Mouse (Mus musculus): ENCODE results near the gene Noc2l. TPM values are rescaled to one million over a fixed set of nuclear protein-coding genes. Genes with fewer than 3 reads are reported as not detected.
A peak's percentile ranks its signal among the peaks of the same experiment; 100 is the strongest.

Noc2l gene
- polyA plus RNA-seq, 1 experiment from 2014 or later: 50.9 TPM

DNA sequence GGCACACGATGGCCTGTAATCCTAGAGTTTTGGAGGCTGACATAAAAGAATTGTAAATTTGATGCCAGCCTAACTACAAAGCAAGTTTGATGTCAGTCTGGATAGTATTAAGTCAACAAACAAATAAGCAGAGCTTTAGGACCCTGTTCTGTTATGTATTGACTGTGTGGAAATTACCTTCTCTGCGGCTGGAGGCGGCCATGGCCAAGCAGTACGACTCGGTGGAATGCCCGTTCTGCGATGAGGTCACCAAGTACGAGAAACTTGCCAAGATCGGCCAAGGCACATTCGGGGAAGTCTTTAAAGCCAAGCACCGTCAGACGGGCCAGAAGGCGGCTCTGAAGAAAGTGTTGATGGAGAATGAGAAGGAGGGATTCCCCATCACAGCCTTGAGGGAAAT lies 22.7 kb upstream of the Noc2l start:
- 94% methylated on average over 13 of the region's 13 CpGs for whole genome bisulfite sequencing
- no peaks in the 10 kb centered on the region for H3K4me1 ChIP-seq (ENCODE audit: control insufficient read depth, insufficient read depth, low read length)
- H3K4me2 ChIP-seq (ENCODE audit: low read length): no peak overlapping the region
- H3K9me3 ChIP-seq (replicated peaks; ENCODE audit: control insufficient read depth, low read length, poor library complexity, severe bottlenecking): no peaks in the 10 kb centered on the region
- H3K4me3 ChIP-seq (ENCODE audit: low read depth, low read length): no peak overlapping the region
- H3K9ac ChIP-seq (ENCODE audit: low read depth, low read length): no peak overlapping the region
- no peaks in the 10 kb centered on the region for H3K36me3 ChIP-seq (ENCODE audit: control insufficient read depth, insufficient read depth, low read length)
- no peaks in the 10 kb centered on the region for H3K27me3 ChIP-seq (ENCODE audit: control insufficient read depth, insufficient read depth, low read depth, low read length)
- no peak overlapping the region for H3K27ac ChIP-seq (ENCODE audit: low read length)
- no peak for ATAC-seq

DNA sequence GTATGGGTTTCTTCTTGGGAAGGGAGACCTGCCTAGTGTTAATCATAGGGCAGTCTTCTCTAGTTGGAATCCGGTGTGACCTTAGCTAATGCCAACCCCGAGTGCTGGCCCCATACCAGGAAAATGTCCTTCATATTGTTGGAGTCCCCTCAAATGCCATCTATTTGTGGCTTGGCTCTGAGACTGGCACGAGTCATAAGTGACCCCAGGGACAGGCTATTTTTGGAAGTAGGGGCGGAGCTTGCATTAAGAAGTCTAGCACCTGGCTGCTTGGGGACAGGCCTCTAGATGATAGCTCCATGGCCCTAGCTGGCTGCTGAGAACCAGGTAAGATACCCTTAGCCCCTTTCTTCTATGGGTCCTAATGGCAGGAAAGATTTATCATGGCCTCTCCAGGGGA lies 20.2 kb upstream of the Noc2l start, which contains the start of gene Perm1:
Gene Perm1 (plus strand): TSS at position 220 of the 400 bp plus-strand sequence.
- H3K27me3 ChIP-seq (ENCODE audit: control insufficient read depth, insufficient read depth, low read depth, low read length): no peaks in the 10 kb centered on the region
- H3K9me3 ChIP-seq (replicated peaks; ENCODE audit: control insufficient read depth, low read length, poor library complexity, severe bottlenecking): no peaks in the 10 kb centered on the region
- no peak within 1 kb of the TSS for H3K9ac ChIP-seq (ENCODE audit: low read depth, low read length)
- no peak within 1 kb of the TSS for H3K27ac ChIP-seq (ENCODE audit: low read length)
- no peaks in the 10 kb centered on the region for H3K36me3 ChIP-seq (ENCODE audit: control insufficient read depth, insufficient read depth, low read length)
- ATAC-seq: no peak
- 85% methylated on average over 4 of the region's 4 CpGs for WGBS
- no peak within 1 kb of the TSS for H3K4me2 ChIP-seq (ENCODE audit: low read length)
- no peak within 1 kb of the TSS for H3K4me3 ChIP-seq (ENCODE audit: low read depth, low read length)
- H3K4me1 ChIP-seq (ENCODE audit: control insufficient read depth, insufficient read depth, low read length): no peaks in the 10 kb centered on the region

DNA sequence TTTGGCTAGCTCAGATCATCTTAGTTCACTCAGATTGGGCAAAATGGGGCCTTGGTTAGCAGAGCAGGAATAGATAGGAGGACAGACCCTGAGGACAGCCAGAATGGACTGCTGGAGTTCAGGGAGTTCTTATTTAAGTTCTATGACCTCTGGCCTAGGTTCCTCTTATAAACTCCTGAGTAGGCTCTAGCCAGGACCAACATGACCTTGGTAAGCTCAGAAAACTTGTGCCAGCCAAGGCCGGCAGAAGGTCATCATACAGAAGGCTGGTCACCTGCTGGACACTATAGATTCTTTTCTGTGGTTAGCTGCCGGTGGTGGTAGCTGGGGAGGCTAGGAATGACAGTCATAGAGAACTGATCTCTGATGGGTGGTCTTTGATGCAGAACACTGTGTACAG lies 19.6 kb upstream of the Noc2l start:
- WGBS: 98% methylated on average over 2 of the region's 2 CpGs
- H3K4me3 ChIP-seq (ENCODE audit: low read depth, low read length): no peak overlapping the region
- no peaks in the 10 kb centered on the region for H3K9me3 ChIP-seq (replicated peaks; ENCODE audit: control insufficient read depth, low read length, poor library complexity, severe bottlenecking)
- no peaks in the 10 kb centered on the region for H3K36me3 ChIP-seq (ENCODE audit: control insufficient read depth, insufficient read depth, low read length)
- H3K4me1 ChIP-seq (ENCODE audit: control insufficient read depth, insufficient read depth, low read length): no peaks in the 10 kb centered on the region
- no peak overlapping the region for H3K4me2 ChIP-seq (ENCODE audit: low read length)
- no peaks in the 10 kb centered on the region for H3K27me3 ChIP-seq (ENCODE audit: control insufficient read depth, insufficient read depth, low read depth, low read length)
- no peak for ATAC-seq
- H3K9ac ChIP-seq (ENCODE audit: low read depth, low read length): no peak overlapping the region
- H3K27ac ChIP-seq (ENCODE audit: low read length): no peak overlapping the region

DNA sequence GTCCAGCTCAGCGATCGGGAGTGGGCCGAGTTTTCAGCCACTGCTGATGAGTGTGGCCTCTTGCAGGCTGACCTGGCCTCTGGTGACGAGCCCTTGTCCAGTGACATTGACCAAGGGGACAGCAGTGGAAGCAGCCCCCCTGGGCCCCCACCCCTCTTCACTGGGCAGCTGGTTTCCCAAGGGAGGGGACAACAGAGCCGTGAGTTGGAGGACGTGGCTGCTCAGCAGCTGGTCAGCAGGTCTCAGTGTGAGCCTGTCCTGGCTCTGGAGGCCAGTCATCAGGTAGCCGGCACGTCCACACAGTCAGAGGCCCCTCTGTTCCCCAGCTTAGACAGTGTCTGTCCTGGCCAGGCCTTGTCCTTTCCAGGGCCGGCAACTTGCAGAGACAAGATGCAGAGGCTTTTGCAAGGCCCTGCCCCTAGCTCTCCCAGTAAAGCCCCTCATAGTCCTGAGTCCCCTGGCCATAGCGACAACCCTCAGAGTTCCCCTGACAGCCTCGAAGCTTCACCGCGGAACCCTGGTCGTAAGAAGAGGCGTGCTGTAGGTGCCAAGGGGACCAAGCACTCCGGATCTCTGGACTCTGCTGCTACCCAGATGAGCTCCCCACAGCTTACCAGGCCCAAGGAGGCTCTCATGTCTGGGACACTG lies 18.7 kb upstream of the Noc2l start:
- Histone ChIP-seq H3K4me3 (ENCODE audit: low read depth, low read length) (no peak overlapping the region), H3K9me3 (replicated peaks; ENCODE audit: control insufficient read depth, low read length, poor library complexity, severe bottlenecking) (no peaks in the 10 kb centered on the region), H3K4me2 (ENCODE audit: low read length) (no peak overlapping the region), H3K27ac (ENCODE audit: low read length) (no peak overlapping the region), H3K9ac (ENCODE audit: low read depth, low read length) (no peak overlapping the region), H3K36me3 (ENCODE audit: control insufficient read depth, insufficient read depth, low read length) (no peaks in the 10 kb centered on the region), H3K4me1 (ENCODE audit: control insufficient read depth, insufficient read depth, low read length) (no peaks in the 10 kb centered on the region), H3K27me3 (ENCODE audit: control insufficient read depth, insufficient read depth, low read depth, low read length) (no peaks in the 10 kb centered on the region)
- WGBS: 84% methylated on average over 16 of the region's 16 CpGs
- no peak for ATAC-seq

DNA sequence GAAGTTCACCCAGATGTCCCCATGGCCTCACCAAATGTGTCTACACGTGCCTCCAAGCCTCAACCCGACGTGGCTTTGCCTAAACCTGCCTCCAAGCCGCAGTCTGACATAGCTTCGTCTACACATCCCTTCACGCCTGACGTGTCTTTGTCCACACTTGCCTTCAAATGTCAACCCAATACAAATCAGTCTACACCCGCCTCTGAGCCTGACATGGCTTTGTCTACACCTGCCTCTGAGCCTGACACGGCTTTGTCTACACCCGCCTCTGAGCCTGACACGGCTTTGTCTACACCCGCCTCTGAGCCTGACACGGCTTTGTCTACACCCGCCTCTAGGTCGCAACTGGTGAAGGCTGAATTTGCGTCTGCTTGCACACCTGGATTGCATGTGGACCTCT lies 18.0 kb upstream of the Noc2l start:
- Histone ChIP-seq H3K4me2 (ENCODE audit: low read length) (no peak overlapping the region), H3K4me3 (ENCODE audit: low read depth, low read length) (no peak overlapping the region), H3K9ac (ENCODE audit: low read depth, low read length) (no peak overlapping the region), H3K27me3 (ENCODE audit: control insufficient read depth, insufficient read depth, low read depth, low read length) (no peaks in the 10 kb centered on the region), H3K9me3 (replicated peaks; ENCODE audit: control insufficient read depth, low read length, poor library complexity, severe bottlenecking) (no peaks in the 10 kb centered on the region), H3K27ac (ENCODE audit: low read length) (no peak overlapping the region), H3K36me3 (ENCODE audit: control insufficient read depth, insufficient read depth, low read length) (peaks cover 2% of the 10 kb centered on the region; the same call in 1 of the 2 replicates), H3K4me1 (ENCODE audit: control insufficient read depth, insufficient read depth, low read length) (no peaks in the 10 kb centered on the region)
- ATAC-seq: no peak
- WGBS: 75% methylated on average over 16 of the region's 16 CpGs

DNA sequence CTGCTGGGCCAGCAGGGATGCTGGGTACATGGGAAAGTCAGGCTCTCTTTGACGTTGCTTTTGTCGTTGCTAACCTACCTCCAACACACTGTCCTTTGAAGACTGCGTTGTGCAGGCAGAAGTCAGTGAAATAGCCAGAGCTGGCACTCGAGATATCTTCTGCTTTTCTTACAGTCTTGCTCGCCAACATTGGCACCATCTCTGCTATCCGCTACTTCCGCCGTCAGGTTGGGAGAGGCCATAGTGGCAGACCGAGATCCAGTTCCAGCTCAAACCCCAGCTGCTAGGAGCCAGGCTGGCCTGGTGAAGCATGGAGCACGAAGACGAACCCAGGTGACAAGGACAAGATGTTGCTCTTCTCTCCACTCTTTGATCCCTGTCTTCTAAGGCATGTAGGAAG lies 15.9 kb upstream of the Noc2l start:
- Histone ChIP-seq H3K4me2 (ENCODE audit: low read length) (no peak overlapping the region), H3K27ac (ENCODE audit: low read length) (no peak overlapping the region), H3K4me3 (ENCODE audit: low read depth, low read length) (no peak overlapping the region), H3K9me3 (replicated peaks; ENCODE audit: control insufficient read depth, low read length, poor library complexity, severe bottlenecking) (no peaks in the 10 kb centered on the region), H3K27me3 (ENCODE audit: control insufficient read depth, insufficient read depth, low read depth, low read length) (no peaks in the 10 kb centered on the region), H3K4me1 (ENCODE audit: control insufficient read depth, insufficient read depth, low read length) (no peaks in the 10 kb centered on the region), H3K9ac (ENCODE audit: low read depth, low read length) (no peak overlapping the region), H3K36me3 (ENCODE audit: control insufficient read depth, insufficient read depth, low read length) (peaks cover 2% of the 10 kb centered on the region; the same call in 1 of the 2 replicates)
- WGBS: 88% methylated on average over 11 of the region's 11 CpGs
- ATAC-seq: no peak

DNA sequence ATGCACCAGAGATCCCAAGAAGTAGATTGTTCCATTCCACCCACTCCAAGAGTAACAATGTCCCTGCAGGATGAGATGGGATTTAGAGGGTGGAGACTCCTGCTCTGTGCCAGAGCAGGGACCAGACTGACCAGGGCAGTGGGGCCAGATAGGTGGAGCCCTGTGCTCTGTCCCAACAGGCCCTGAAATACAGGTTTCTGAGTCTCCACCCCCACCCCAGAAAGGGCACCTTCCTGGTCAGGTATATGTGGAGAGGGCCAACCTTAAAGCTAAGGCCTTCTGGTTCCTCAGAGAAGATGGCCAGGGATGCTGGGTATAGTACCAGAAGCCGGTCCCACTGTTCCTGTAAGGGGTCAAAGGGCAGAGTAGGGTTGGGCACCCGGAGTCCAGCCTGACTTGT lies 11.5 kb upstream of the Noc2l start:
- Histone ChIP-seq H3K4me1 (ENCODE audit: control insufficient read depth, insufficient read depth, low read length) (no peaks in the 10 kb centered on the region), H3K27ac (ENCODE audit: low read length) (no peak overlapping the region), H3K27me3 (ENCODE audit: control insufficient read depth, insufficient read depth, low read depth, low read length) (no peaks in the 10 kb centered on the region), H3K4me3 (ENCODE audit: low read depth, low read length) (no peak overlapping the region), H3K9me3 (replicated peaks; ENCODE audit: control insufficient read depth, low read length, poor library complexity, severe bottlenecking) (no peaks in the 10 kb centered on the region), H3K9ac (ENCODE audit: low read depth, low read length) (no peak overlapping the region), H3K4me2 (ENCODE audit: low read length) (no peak overlapping the region), H3K36me3 (ENCODE audit: control insufficient read depth, insufficient read depth, low read length) (peaks cover 3% of the 10 kb centered on the region)
- 88% methylated on average over 2 of the region's 2 CpGs for WGBS
- ATAC-seq: no peak

DNA sequence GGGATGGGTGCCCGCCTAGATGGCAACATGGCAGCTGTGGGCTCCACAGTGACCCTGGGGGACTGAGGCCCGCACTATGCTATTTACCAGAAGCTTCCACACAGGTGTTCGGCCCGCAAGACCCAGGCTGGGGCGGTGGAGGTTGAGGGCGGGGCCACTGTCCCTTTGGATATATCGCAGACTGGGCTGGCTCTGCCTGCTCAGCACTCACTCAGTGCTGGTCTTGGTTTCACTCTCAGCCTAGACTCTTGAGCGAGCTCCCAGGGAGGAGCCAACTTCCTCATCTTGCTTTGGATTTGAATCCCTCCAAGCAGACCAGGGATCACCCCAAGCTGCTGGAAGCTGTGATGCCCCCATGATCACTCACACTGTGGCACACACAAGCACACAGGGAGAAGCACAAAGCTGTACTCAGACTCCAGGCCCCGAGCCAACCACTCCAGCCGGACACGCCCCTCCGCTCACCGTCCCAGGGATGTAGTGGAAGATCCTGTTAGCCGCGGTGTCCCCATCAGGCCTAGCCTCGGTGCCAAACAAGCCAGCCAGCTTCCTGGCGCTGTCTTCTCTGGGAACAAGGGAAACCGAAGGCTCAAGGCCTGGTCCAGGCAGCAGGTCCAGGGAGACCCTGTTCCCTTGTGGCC lies 7.9 kb upstream of the Noc2l start:
- 37% methylated on average over 18 of the region's 18 CpGs for WGBS
- Histone ChIP-seq H3K27me3 (ENCODE audit: control insufficient read depth, insufficient read depth, low read depth, low read length) (no peaks in the 10 kb centered on the region), H3K4me1 (ENCODE audit: control insufficient read depth, insufficient read depth, low read length) (no peaks in the 10 kb centered on the region), H3K4me2 (ENCODE audit: low read length) (no peak overlapping the region), H3K4me3 (ENCODE audit: low read depth, low read length) (no peak overlapping the region), H3K27ac (ENCODE audit: low read length) (no peak overlapping the region), H3K36me3 (ENCODE audit: control insufficient read depth, insufficient read depth, low read length) (peaks cover 32% of the 10 kb centered on the region), H3K9me3 (replicated peaks; ENCODE audit: control insufficient read depth, low read length, poor library complexity, severe bottlenecking) (no peaks in the 10 kb centered on the region), H3K9ac (ENCODE audit: low read depth, low read length) (peak overlapping the region; percentile 34; the same call in 1 of the 2 replicates)
- no peak for ATAC-seq

DNA sequence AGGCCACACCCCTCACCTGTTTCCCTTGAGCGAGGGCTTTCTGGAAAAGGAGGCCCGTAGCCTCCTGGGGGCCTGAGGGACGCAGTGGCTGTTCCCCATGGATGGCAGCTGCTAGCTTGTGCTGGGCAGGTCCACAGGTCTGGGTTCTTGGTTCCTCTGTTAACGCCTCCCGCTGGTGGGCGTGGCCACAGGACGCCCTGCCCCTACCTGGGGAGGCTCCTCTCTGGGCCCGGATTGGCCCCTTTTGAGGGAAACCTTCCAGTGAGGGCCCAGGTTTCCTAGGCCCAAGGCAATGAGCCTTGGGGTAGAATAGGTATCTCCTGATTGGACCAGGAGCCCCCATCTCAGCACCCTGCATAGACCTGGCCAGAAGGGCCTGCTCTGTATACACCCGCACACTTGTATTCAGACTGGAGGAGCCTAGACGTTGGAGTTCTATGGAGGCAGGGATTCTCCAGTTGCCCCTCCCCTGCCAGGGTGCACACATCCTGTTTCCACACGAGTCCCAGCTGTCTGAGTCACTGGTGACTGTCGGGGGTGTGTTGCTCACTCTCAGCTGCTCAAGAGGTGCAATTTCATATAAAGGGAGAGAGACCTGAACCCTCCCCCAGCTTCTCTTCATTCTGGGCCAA lies 7.3 kb upstream of the Noc2l start:
- WGBS: 26% methylated on average over 12 of the region's 12 CpGs
- ATAC-seq: no peak
- Histone ChIP-seq H3K4me2 (ENCODE audit: low read length) (no peak overlapping the region), H3K9me3 (replicated peaks; ENCODE audit: control insufficient read depth, low read length, poor library complexity, severe bottlenecking) (no peaks in the 10 kb centered on the region), H3K27me3 (ENCODE audit: control insufficient read depth, insufficient read depth, low read depth, low read length) (no peaks in the 10 kb centered on the region), H3K36me3 (ENCODE audit: control insufficient read depth, insufficient read depth, low read length) (peaks cover 32% of the 10 kb centered on the region), H3K27ac (ENCODE audit: low read length) (no peak overlapping the region), H3K4me1 (ENCODE audit: control insufficient read depth, insufficient read depth, low read length) (peaks cover 3% of the 10 kb centered on the region), H3K9ac (ENCODE audit: low read depth, low read length) (peak overlapping the region; percentile 34; the same call in 1 of the 2 replicates), H3K4me3 (ENCODE audit: low read depth, low read length) (no peak overlapping the region)

Data from midbrain, embryonic 16.5 days (tissue).